Mouse (Mus musculus): ENCODE measurements at regions not wholly inside any gene's neighbourhood (a gene's known extent, or its start where the extent isn't known, plus 50 kb on each side); places are given as distances from the start of the nearest gene placed in this dataset.

GRCm38 (mm10) chr13:6059515-6060228, 198.4 kb downstream of the Klf6 start:
- ATAC-seq (ENCODE audit: low TSS enrichment): no peak

- no peak for ATAC-seq (ENCODE audit: low TSS enrichment)
Observed at GRCm38 (mm10) chr13:6060229-6060845, 199.1 kb downstream of the Klf6 start.

GRCm38 (mm10) chr13:6062305-6062704, 201.0 kb downstream of the Klf6 start:
- ATAC-seq (ENCODE audit: low TSS enrichment): no peak

- no peak for ATAC-seq (ENCODE audit: low TSS enrichment)
Observed at GRCm38 (mm10) chr13:6062729-6063386, 201.6 kb downstream of the Klf6 start.

- no peak for ATAC-seq (ENCODE audit: low TSS enrichment)
Observed at GRCm38 (mm10) chr13:6076978-6077825, 215.9 kb downstream of the Klf6 start.

GRCm38 (mm10) chr13:6085891-6086290, 224.6 kb downstream of the Klf6 start:
- ATAC-seq (ENCODE audit: low TSS enrichment): no peak

GRCm38 (mm10) chr13:6109018-6109657, 247.9 kb downstream of the Klf6 start:
- no peak for ATAC-seq (ENCODE audit: low TSS enrichment)

GRCm38 (mm10) chr13:6119703-6120102, 258.4 kb downstream of the Klf6 start:
- ATAC-seq (ENCODE audit: low TSS enrichment): no peak

- peak; percentile 95 for ATAC-seq (ENCODE audit: low TSS enrichment)
Observed at GRCm38 (mm10) chr13:6127311-6127710, 266.0 kb downstream of the Klf6 start.

- no peak for ATAC-seq (ENCODE audit: low TSS enrichment)
Observed at GRCm38 (mm10) chr13:6128903-6129302, 267.6 kb downstream of the Klf6 start.

GRCm38 (mm10) chr13:6131363-6131762, 270.1 kb downstream of the Klf6 start:
- no peak for ATAC-seq (ENCODE audit: low TSS enrichment)

GRCm38 (mm10) chr13:6137170-6137569, 275.9 kb downstream of the Klf6 start:
- ATAC-seq (ENCODE audit: low TSS enrichment): no peak

GRCm38 (mm10) chr13:6142771-6143170, 281.5 kb downstream of the Klf6 start:
- ATAC-seq (ENCODE audit: low TSS enrichment): no peak

GRCm38 (mm10) chr13:6153657-6154056, 292.4 kb downstream of the Klf6 start:
- no peak for ATAC-seq (ENCODE audit: low TSS enrichment)

- peak; percentile 99 for ATAC-seq (ENCODE audit: low TSS enrichment)
Observed at GRCm38 (mm10) chr13:6156191-6156590, 294.9 kb downstream of the Klf6 start.

- ATAC-seq (ENCODE audit: low TSS enrichment): 0 out of 2 replicates have a peak, but pooled peaks have one; percentile 13
Observed at GRCm38 (mm10) chr13:6157029-6157428, 295.7 kb downstream of the Klf6 start.

GRCm38 (mm10) chr13:6157946-6158345, 296.7 kb downstream of the Klf6 start:
- no peak for ATAC-seq (ENCODE audit: low TSS enrichment)

GRCm38 (mm10) chr13:6159412-6159811, 298.1 kb downstream of the Klf6 start:
- ATAC-seq (ENCODE audit: low TSS enrichment): no peak

- peak; percentile 89 for ATAC-seq (ENCODE audit: low TSS enrichment)
Observed at GRCm38 (mm10) chr13:6165916-6166315, 304.6 kb downstream of the Klf6 start.

GRCm38 (mm10) chr13:6167055-6167761, 305.9 kb downstream of the Klf6 start:
- ATAC-seq (ENCODE audit: low TSS enrichment): peak; percentile 84

GRCm38 (mm10) chr13:6173095-6173494, 311.8 kb downstream of the Klf6 start:
- no peak for ATAC-seq (ENCODE audit: low TSS enrichment)
